Mouse (Mus musculus) liver, embryonic 11.5 days (tissue): ENCODE measurements around the gene Dnajc6. TPM values are rescaled to one million over a fixed set of nuclear protein-coding genes. Genes with fewer than 3 reads are reported as not detected.

Experiments used
- ATAC-seq: fragments of 200-750 bp; cut with Nextera tagmentation; replicated peaks from 2 replicates; pipeline ENCODE4 v1.8.0; 2017; ENCODE audit warnings: moderate number of reproducible peaks, mild to moderate bottlenecking, moderate TSS enrichment, moderate library complexity; ENCODE audit not compliant: low FRiP score
- DNase-seq: peaks from one replicate; pipeline ENCODE4 v3.0.0-alpha.2; 2017; ENCODE audit warnings: low spot score
- H3K27ac ChIP-seq: fragments of 300-500 bp; sonication (generic); 2 replicates; pipeline ENCODE4 v1.5.1; 2014; ENCODE audit warnings: mild to moderate bottlenecking, low read depth, low read length, control low read depth
- H3K27me3 ChIP-seq: fragments of 300-500 bp; sonication (generic); replicated peaks from 2 replicates; pipeline ENCODE4 v1.6.1; 2014; ENCODE audit warnings: low read length, mixed read lengths; ENCODE audit not compliant: control insufficient read depth, insufficient read depth
- H3K36me3 ChIP-seq: fragments of 300-500 bp; sonication (generic); 2 replicates; pipeline ENCODE4 v1.6.1; 2014; ENCODE audit warnings: mild to moderate bottlenecking, low read length, moderate library complexity, mixed read lengths; ENCODE audit not compliant: control insufficient read depth, insufficient read depth
- H3K4me1 ChIP-seq: fragments of 300-500 bp; sonication (generic); replicated peaks from 2 replicates; pipeline ENCODE4 v1.6.1; 2014; ENCODE audit warnings: low read length, mixed read lengths; ENCODE audit not compliant: control insufficient read depth, insufficient read depth
- H3K4me2 ChIP-seq: fragments of 300-500 bp; sonication (generic); 2 replicates; pipeline ENCODE4 v1.6.1; 2014; ENCODE audit warnings: mild to moderate bottlenecking, control low read depth, moderate library complexity
- H3K4me3 ChIP-seq: fragments of 300-500 bp; sonication (generic); 2 replicates; pipeline ENCODE4 v1.5.1; 2014; ENCODE audit warnings: low read depth, low read length, control low read depth
- H3K9ac ChIP-seq: fragments of 300-500 bp; sonication (generic); 2 replicates; pipeline ENCODE4 v1.6.1; 2014; ENCODE audit warnings: low read depth, low read length, control low read depth
- H3K9me3 ChIP-seq: fragments of 300-500 bp; sonication (generic); 2 replicates; pipeline ENCODE4 v1.6.1; 2016; ENCODE audit warnings: low read length, inconsistent platforms, mixed read lengths; ENCODE audit not compliant: control insufficient read depth
- WGBS: fragments of 180-500 bp; shearing (Covaris S2); extraction: QIAGEN DNeasy Blood & Tissue Kit; methylation state at CpG from one replicate; pipeline ENCODE4 v1.1.7; 2014; 5-methylcytosine and 5-hydroxymethylcytosine counted together
- polyA plus RNA-seq: library from polyadenylated mRNA; unstranded; fragments of >200 nt; fragmentation: Nextera tagmentation; extraction: Ambion mirVana; gene quantifications from 2 replicates; pipeline ENCODE4 v1.2.1, GENCODE M21; 2014

Dnajc6 gene
- polyA plus RNA-seq, 1 experiment from 2014 or later, result 0.14 TPM

DNA sequence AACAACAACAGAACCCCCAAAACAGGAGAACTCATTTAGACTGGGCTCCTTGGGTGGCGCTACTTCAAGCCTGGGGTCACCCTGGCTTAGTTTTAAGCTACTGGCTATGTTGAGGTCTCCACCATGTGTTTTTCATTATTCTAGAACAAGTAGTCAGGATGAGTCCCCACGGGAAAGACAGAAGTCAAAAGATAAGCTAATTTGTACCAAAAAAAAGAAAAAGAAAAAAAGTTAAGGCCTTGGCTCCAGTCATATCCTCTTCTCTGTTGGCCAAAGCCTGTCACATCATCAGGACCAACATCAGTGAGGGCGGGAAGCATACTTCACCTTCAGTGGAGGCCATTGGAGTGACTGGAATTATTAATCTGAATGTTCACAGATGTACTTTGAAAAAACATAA is 188.4 kb downstream of the Dnajc6 start:
- DNase-seq (no peak), ATAC-seq (no peak)
- Histone ChIP-seq H3K4me2 (no peak overlapping the region), H3K4me3 (no peak overlapping the region), H3K27ac (no peak overlapping the region), H3K9me3 (no peaks in the 10 kb centered on the region), H3K9ac (no peak overlapping the region), H3K27me3 (no peaks in the 10 kb centered on the region), H3K36me3 (no peaks in the 10 kb centered on the region), H3K4me1 (no peaks in the 10 kb centered on the region)
- WGBS, result 80% methylated on average over 3 of the region's 3 CpGs

DNA sequence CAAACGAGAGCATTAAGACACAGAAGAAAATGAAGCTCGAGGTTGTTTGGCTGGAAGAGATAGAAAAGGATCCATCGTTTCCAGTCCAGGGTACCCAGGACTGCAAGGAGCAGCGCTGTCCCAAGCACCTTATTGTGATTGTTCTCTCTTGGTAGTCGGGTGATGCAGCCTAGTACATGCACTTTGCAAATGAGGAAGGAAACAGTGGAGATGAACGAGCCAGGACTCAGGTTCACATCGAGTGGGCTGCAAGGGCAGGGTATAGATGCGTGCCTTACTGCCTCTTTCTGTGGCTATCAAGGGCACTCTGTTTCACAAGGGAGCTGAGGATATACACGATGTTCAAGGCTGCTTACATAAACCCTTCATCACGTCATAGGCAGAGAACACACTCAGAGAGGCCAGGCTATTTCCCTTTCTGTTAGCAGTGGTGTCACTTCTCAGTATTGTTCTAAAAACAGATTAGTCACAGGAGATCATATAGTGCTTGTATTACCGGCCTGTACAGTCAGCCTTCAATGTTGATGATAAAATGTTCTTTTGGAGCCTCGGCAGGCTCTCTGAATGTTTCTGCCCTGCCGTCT is 189.9 kb downstream of the Dnajc6 start:
- WGBS, result 61% methylated on average over 13 of the region's 13 CpGs
- Histone ChIP-seq H3K4me1 (no peaks in the 10 kb centered on the region), H3K27me3 (no peaks in the 10 kb centered on the region), H3K27ac (no peak overlapping the region), H3K9ac (no peak overlapping the region), H3K4me2 (no peak overlapping the region), H3K9me3 (no peaks in the 10 kb centered on the region), H3K36me3 (no peaks in the 10 kb centered on the region), H3K4me3 (no peak overlapping the region)
- ATAC-seq, result no peak
- DNase-seq, result no peak

DNA sequence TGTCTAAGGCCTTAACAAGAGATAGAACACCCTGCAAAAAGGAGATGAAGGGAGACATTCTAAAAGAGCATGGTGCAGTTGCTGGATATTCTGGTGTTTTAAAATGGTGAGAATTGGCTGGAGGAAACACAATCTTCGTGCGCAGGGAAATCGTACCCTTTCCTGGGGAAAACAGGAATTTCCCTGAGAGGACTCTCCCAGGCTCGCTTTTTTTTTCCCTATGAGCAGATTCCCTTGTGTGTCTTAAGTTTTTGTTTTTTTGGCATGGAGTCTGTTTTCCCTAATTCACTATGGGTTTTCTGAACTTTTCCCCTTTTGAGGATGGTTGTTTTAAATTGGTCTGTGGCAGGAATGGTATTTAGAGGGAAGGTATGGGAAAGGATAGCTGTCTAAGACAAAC is 192.8 kb downstream of the Dnajc6 start:
- DNase-seq (no peak), ATAC-seq (no peak)
- H3K27me3 ChIP-seq, result no peaks in the 10 kb centered on the region
- no peaks in the 10 kb centered on the region for H3K36me3 ChIP-seq
- H3K4me3 ChIP-seq, result no peak overlapping the region
- no peak overlapping the region for H3K9ac ChIP-seq
- WGBS, result 84% methylated on average over 4 of the region's 4 CpGs
- no peaks in the 10 kb centered on the region for H3K4me1 ChIP-seq
- no peak overlapping the region for H3K27ac ChIP-seq
- H3K4me2 ChIP-seq, result no peak overlapping the region
- no peaks in the 10 kb centered on the region for H3K9me3 ChIP-seq

DNA sequence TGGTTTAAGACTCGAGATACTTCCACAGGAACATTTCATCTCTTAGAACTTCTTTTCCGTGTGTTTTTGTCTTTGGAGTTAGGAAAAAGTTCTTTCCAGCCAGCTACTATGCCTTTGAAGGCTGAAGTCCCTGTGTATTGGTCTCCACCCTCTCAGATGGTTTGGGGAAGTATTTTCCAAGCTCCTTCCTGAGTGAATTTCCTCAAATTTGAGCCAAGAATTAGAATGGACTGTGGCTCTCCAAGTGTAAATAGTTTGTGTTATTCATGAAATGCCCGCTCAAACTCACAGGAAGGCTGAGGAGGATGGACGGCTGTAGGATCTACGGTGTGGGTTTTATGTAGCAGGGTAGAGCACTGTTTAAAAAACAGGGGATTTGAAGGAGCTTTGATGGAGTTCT is 193.2 kb downstream of the Dnajc6 start:
- Histone ChIP-seq H3K4me2 (no peak overlapping the region), H3K27me3 (no peaks in the 10 kb centered on the region), H3K36me3 (no peaks in the 10 kb centered on the region), H3K9me3 (no peaks in the 10 kb centered on the region), H3K4me1 (no peaks in the 10 kb centered on the region), H3K4me3 (no peak overlapping the region), H3K27ac (no peak overlapping the region), H3K9ac (no peak overlapping the region)
- WGBS, result 81% methylated on average over 5 of the region's 5 CpGs
- ATAC-seq (no peak), DNase-seq (no peak)

Other genes starting within 250 kb of the Dnajc6 start
- 80.0 and 83.0 TPM in 2 replicates for gene Jak1, start 231.4 kb upstream of the Dnajc6 start, polyA plus RNA-seq
- 14.8 and 17.0 TPM in 2 replicates for gene Ak4, start 77.4 kb upstream of the Dnajc6 start, polyA plus RNA-seq
- 70.8 and 79.0 TPM in 2 replicates for gene Leprot, start 151.1 kb downstream of the Dnajc6 start, polyA plus RNA-seq
- gene Lepr, start 220.8 kb downstream of the Dnajc6 start, polyA plus RNA-seq, result 0.43 and 0.91 TPM in 2 replicates